Mouse (Mus musculus) megakaryocyte, embryonic 14.5 days (primary cell): Measurements from ENCODE around the gene Tulp4. TPM values are rescaled to one million over a fixed set of nuclear protein-coding genes. Genes with fewer than 3 reads are reported as not detected.
A peak's percentile ranks its signal among the peaks of the same experiment; 100 is the strongest.

ENCODE experiments used
- H3K27me3 ChIP-seq: replicated peaks from 2 replicates; pipeline ENCODE3; 2012; ENCODE audit warnings: inconsistent platforms
- H3K36me3 ChIP-seq: replicated peaks from 2 replicates; pipeline ENCODE3; 2012; ENCODE audit warnings: low read length, inconsistent platforms, mixed read lengths
- H3K4me1 ChIP-seq: 2 replicates; pipeline ENCODE4 v1.6.1; 2012; ENCODE audit warnings: inconsistent platforms
- H3K4me3 ChIP-seq: replicated peaks from 2 replicates; pipeline ENCODE3; 2012; ENCODE audit warnings: moderate library complexity, mild to moderate bottlenecking, inconsistent platforms
- H3K9me3 ChIP-seq: 2 replicates; pipeline ENCODE4 v1.6.1; 2012; ENCODE audit warnings: inconsistent platforms
- FLI1 ChIP-seq: IDR thresholded peaks from 2 replicates; pipeline ENCODE4 v1.6.1; 2012; ENCODE audit warnings: low read length, inconsistent platforms, mixed read lengths
- GATA1 ChIP-seq: IDR thresholded peaks from 3 replicates; pipeline ENCODE4 v1.6.1; 2012; ENCODE audit warnings: mixed read lengths, low read length, inconsistent platforms, borderline replicate concordance
- polyA plus RNA-seq: library from polyadenylated mRNA; stranded (reverse); fragments of >175 nt; gene quantifications from 2 replicates; pipeline ENCODE4 v1.2.3, GENCODE M21; 2012; ENCODE audit warnings: low replicate concordance; ENCODE audit not compliant: insufficient read depth

Tulp4 gene
- polyA plus RNA-seq, 1 experiment, result 9.1 TPM

DNA sequence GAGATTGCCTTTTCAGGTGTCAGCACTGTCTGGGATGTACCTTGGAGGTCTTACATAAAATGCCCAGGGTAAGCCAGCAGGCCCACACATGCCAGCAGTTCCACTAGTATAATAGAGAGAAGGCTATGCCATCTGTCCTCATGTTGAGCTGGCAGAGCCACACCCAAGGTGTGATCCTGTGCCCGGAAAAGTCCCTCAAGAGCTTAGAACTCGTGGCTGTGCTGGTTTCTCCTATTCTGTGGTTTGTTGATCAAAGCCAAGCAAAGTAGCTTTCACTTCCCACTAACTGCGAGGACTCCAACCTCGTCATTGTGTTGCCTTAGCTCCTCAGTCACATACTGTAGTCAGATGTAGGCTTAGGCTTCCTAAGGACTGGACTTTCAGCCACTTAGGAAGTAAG lies 48.1 kb downstream of the Tulp4 start:
- Histone ChIP-seq H3K4me3 (no peak overlapping the region), H3K9me3 (no peaks in the 10 kb centered on the region), H3K36me3 (no peaks in the 10 kb centered on the region), H3K4me1 (no peaks in the 10 kb centered on the region), H3K27me3 (peaks cover 9% of the 10 kb centered on the region)
- no peak for TF ChIP-seq GATA1
- TF ChIP-seq FLI1, result no peak

DNA sequence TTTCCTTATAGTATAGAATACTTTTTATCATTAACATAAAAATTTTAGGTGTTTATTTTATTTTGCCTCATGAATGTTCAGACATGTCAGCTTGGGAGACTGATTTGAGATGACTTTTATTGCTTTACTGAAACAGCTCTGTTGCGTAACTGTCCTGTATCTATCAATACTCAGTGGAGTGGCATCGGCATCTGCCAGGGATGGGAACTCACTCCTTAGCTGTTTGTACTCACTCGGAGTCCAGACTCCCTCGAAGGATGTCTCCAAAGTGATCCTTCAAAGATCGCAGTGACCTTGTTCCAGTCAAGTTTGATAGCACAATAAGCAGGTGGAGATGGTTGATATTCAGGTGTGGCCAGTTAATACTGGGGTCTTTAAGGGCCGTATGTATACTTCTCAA lies 54.3 kb downstream of the Tulp4 start:
- TF ChIP-seq GATA1 (no peak), FLI1 (no peak)
- H3K9me3 ChIP-seq, result no peaks in the 10 kb centered on the region
- H3K27me3 ChIP-seq, result peaks cover 3% of the 10 kb centered on the region
- peaks cover 7% of the 10 kb centered on the region; the same call in 1 of the 2 replicates for H3K4me1 ChIP-seq
- no peak overlapping the region for H3K4me3 ChIP-seq
- H3K36me3 ChIP-seq, result no peaks in the 10 kb centered on the region

DNA sequence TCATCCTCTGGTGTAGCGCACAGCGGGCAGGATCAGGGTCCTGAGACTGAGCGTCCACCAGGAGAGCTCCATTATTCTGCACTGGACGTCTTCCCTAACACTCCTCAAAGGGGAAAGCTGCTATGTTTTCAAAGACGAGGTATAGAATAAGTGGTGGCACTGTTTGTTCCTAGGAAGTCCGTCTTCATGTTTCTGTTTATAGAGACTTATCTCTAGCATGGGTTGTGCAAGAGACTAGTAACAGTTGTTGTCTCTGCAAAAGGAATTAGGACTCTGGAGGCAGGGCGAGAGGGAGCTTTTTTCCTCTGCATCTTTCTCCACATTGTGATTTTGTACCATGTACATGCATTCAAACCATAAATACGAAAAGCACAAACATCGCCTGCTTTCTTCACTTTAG lies 55.7 kb downstream of the Tulp4 start:
- peaks cover 7% of the 10 kb centered on the region; the same call in 1 of the 2 replicates for H3K4me1 ChIP-seq
- TF ChIP-seq GATA1, result no peak
- no peak for TF ChIP-seq FLI1

GRCm38 (mm10) chr17:6162761-6163160 lies 56.5 kb downstream of the Tulp4 start:
- no peaks in the 10 kb centered on the region for H3K36me3 ChIP-seq
- H3K4me1 ChIP-seq, result peaks cover 13% of the 10 kb centered on the region
- H3K9me3 ChIP-seq, result no peaks in the 10 kb centered on the region
- TF ChIP-seq GATA1 (no peak), FLI1 (no peak)
- H3K27me3 ChIP-seq, result no peaks in the 10 kb centered on the region
- no peak overlapping the region for H3K4me3 ChIP-seq

More for the DNA sequence above, 55.7 kb downstream of the Tulp4 start:
- Histone ChIP-seq H3K36me3 (no peaks in the 10 kb centered on the region), H3K9me3 (no peaks in the 10 kb centered on the region), H3K27me3 (peaks cover 3% of the 10 kb centered on the region), H3K4me3 (no peak overlapping the region)

- Histone ChIP-seq H3K4me1 (peaks cover 22% of the 10 kb centered on the region), H3K36me3 (no peaks in the 10 kb centered on the region), H3K9me3 (no peaks in the 10 kb centered on the region), H3K4me3 (no peak overlapping the region), H3K27me3 (no peaks in the 10 kb centered on the region)
- TF ChIP-seq GATA1 (no peak), FLI1 (no peak)
Observed at GRCm38 (mm10) chr17:6164911-6165310, 58.7 kb downstream of the Tulp4 start.

DNA sequence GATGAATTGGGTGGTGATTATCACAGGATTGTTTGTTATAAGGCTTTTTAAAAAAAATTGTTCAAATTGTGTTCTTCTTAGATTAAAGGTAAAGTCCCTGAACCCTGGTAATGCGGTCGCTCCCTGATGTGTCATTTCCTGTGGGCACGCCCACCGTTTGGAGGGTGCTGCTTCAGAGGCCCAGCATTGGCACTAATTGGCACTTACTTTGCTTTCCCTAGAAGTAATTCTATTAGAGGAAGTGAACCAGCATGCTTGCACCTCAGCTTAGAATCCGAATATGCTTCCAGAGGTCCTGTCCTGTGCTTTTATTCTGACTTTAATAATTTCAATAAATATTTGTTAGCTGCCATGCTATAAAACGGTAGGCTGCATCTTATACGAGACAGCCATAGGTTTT lies 66.2 kb downstream of the Tulp4 start:
- TF ChIP-seq GATA1, result no peak
- no peak for TF ChIP-seq FLI1
- Histone ChIP-seq H3K36me3 (no peaks in the 10 kb centered on the region), H3K4me1 (peaks cover 39% of the 10 kb centered on the region), H3K9me3 (peaks cover 7% of the 10 kb centered on the region), H3K4me3 (peak overlapping the region; percentile 67), H3K27me3 (no peaks in the 10 kb centered on the region)

DNA sequence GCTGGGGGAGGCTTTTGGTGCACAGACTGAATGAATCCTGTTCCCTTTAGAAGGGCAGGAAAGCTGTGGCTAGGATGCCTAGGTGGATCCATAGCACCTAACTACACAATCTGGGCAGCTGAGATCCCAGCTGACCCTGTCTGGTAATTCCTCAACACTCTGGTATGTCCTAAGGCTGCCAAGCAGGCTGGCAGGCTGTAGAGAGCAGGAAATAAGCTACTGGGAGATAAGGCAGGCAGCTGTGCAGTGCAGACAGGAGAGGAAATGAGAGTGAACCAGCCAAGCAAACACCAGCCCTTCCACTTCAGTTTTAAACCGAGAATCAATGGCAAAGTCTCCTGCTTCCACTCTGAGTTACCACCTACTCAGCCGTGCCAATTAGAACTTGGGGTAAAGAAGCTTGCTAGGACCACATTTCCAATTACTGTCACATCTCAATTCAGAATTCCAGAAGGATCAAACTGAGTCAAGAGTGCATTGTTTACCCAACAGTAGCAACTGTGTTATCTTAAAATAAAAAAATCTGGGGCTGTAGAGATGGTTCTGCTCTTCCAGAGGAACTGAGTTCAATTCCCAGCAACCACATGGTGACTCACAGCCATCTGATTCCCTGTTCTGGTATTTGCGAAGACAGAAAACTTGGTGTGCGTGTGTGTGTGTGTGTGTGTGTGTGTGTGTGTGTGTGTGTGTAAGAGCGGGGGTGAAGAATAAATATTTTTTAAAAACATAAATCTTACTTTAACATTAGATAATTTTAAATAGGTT lies 66.9 kb downstream of the Tulp4 start:
- Histone ChIP-seq H3K4me3 (peak overlapping the region; percentile 82), H3K36me3 (no peaks in the 10 kb centered on the region), H3K9me3 (peaks cover 7% of the 10 kb centered on the region), H3K27me3 (no peaks in the 10 kb centered on the region), H3K4me1 (peaks cover 34% of the 10 kb centered on the region)
- TF ChIP-seq GATA1 (peak; percentile 90; the same call in 2 of the 3 replicates), FLI1 (peak; percentile 34; the same call in 1 of the 2 replicates)

GRCm38 (mm10) chr17:6174574-6174973 lies 68.3 kb downstream of the Tulp4 start:
- no peak for TF ChIP-seq FLI1
- no peak for TF ChIP-seq GATA1
- no peaks in the 10 kb centered on the region for H3K36me3 ChIP-seq

DNA sequence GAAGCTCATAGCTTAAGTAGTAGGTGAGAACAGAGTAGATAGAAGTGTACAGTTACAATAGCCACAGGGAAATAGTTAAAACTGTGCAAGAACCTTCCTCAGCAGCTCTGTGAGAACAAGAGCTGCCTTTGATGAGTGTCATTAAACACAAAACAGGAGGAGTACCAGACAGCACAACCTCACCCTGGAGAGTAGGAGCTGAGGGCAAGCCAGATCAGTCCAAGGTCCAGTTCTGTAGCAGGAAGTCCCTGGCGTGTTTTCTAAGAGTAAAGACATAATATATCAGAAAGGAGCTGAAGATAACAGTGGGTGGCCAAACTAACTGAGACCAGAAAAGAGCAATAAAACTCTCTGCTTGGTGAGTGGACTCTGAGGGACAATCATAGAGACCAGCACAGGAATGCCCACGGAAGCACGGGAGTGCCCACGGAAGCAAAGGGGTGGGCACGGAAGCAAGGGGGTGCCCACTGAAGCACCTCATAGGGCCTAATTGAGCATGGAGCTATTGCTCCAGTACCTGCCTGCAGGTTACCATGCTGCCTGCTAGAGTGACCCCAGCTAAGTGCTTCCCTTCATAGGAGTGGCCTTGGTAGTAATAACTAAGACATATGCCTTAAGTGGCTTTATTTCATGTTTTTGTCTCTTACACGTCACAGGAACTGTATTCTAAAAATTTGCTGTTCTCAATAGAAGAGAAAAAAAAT lies 72.5 kb downstream of the Tulp4 start:
- Histone ChIP-seq H3K9me3 (peaks cover 7% of the 10 kb centered on the region), H3K36me3 (no peaks in the 10 kb centered on the region), H3K4me1 (peaks cover 17% of the 10 kb centered on the region), H3K27me3 (peaks cover 3% of the 10 kb centered on the region), H3K4me3 (no peak overlapping the region)
- TF ChIP-seq GATA1, result no peak
- no peak for TF ChIP-seq FLI1

More at GRCm38 (mm10) chr17:6174574-6174973, 68.3 kb downstream of the Tulp4 start:
- Histone ChIP-seq H3K9me3 (peaks cover 7% of the 10 kb centered on the region), H3K4me1 (peaks cover 37% of the 10 kb centered on the region), H3K27me3 (no peaks in the 10 kb centered on the region), H3K4me3 (no peak overlapping the region)

DNA sequence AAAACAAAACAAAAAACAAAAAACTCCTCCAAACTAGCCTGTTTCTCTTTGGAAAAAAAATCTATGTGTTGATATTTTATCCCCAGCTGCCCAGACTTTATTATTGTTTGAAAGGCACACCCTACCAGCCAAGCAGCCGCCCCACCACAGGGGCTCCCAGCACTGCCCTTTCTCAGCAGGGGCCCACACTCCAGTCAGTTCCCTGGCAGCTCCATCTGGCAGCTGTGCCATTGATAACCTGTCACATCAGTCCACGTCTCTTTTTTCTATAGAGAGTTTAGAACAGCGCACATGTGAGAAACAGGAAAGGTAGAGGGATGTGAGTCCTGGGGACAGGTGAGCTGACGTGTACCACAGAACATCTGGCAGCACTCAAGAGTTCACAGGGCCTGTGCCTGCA lies 73.2 kb downstream of the Tulp4 start:
- Histone ChIP-seq H3K4me1 (peaks cover 14% of the 10 kb centered on the region), H3K9me3 (peaks cover 7% of the 10 kb centered on the region), H3K36me3 (no peaks in the 10 kb centered on the region), H3K27me3 (peaks cover 3% of the 10 kb centered on the region), H3K4me3 (no peak overlapping the region)
- no peak for TF ChIP-seq FLI1
- TF ChIP-seq GATA1, result no peak
